Mouse (Mus musculus): Measurements from ENCODE around the gene Psapl1. TPM values are rescaled to one million over a fixed set of nuclear protein-coding genes. Genes with fewer than 3 reads are reported as not detected.

Gene Psapl1
- total and polyA plus RNA-seq, 3 experiments: not detected

DNA sequence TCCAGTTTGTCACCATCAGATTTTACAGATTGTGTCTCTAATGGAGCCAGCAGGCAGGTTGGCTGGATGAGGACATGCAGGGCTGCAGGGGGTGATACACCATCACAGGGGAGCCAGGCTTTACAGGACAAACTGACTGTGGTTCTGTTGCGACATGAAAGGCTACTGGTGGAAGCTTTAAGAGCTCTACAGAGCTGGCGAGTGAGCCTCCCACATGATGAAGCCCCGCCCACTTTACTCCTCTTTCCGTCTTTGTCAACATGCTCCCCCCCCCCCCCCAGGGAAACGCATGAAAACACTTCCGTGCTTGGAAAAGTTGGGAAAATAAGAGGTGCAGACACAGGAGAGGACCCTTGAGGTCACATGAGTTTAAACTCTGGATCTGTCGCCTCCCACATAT lies 25.6 kb upstream of the Psapl1 start:
- Histone ChIP-seq H3K4me3 (replicated peaks in 1 of 3; ENCODE audit: low read depth in 2 of 3, low read length in 2 of 3, poor library complexity in 1 of 3) (no peak overlapping the region), H3K79me2 (replicated peaks; ENCODE audit: control insufficient read depth, extremely low read depth, insufficient read depth, poor library complexity, severe bottlenecking) (no peaks in the 10 kb centered on the region), H3K4me2 (ENCODE audit: insufficient read depth, low read depth, poor library complexity, severe bottlenecking) (no peak overlapping the region), H3K27ac (ENCODE audit: insufficient read depth, low read depth) (no peak overlapping the region), H3K27me3 (replicated peaks) (peaks cover 43% of the 10 kb centered on the region), H3K4me1 (ENCODE audit: control insufficient read depth in 1 of 2, insufficient read depth in 2 of 2) (peaks cover 0 to 7% of the 10 kb centered on the region in 2 experiments; a peak in 2 of 4 replicates), H3K9ac (ENCODE audit: insufficient read depth, low read depth) (no peak overlapping the region), H3K36me3 (replicated peaks in 1 of 2; ENCODE audit: control insufficient read depth in 1 of 2, insufficient read depth in 1 of 2, low read length in 1 of 2) (no peaks in the 10 kb centered on the region), H3K9me3 (replicated peaks; ENCODE audit: low read length) (peaks cover 2% of the 10 kb centered on the region)
- DNase-seq (ENCODE audit: extremely low read depth): no peak
- dilution Hi-C loops (cut with MboI; ENCODE audit: extremely low pct_ligation_motif_present, extremely low pct_unique_long_range_greater_than_20kb, low sequenced_read_pairs): no loop called here
- TF ChIP-seq CHD2 (IDR thresholded peaks at IDR 0.05; ENCODE audit: low read length) (no peak), JUN (IDR thresholded peaks at IDR 0.05; ENCODE audit: insufficient read depth, low read depth, low read length) (no peak), ETS1 (conservative IDR thresholded peaks at IDR 0.05; ENCODE audit: low read depth, low read length) (no peak), E2F4 (IDR thresholded peaks at IDR 0.05; ENCODE audit: insufficient replicate concordance, low read depth, low read length) (no peak), HCFC1 (IDR thresholded peaks at IDR 0.05; ENCODE audit: low read depth, low read length) (no peak), ZNF384 (IDR thresholded peaks at IDR 0.05; ENCODE audit: low read depth, low read length) (no peak), GABPA (IDR thresholded peaks at IDR 0.05; ENCODE audit: insufficient replicate concordance, low read depth, low read length) (no peak), MAX (IDR thresholded peaks at IDR 0.05; ENCODE audit: low read length) (no peak), POLR2A (IDR thresholded peaks at IDR 0.05; ENCODE audit: low read depth, low read length) (no peak), RCOR1 (conservative IDR thresholded peaks at IDR 0.05; ENCODE audit: low read depth, low read length) (no peak), EP300 (IDR thresholded peaks at IDR 0.05; ENCODE audit: low read length) (no peak), ZKSCAN1 (IDR thresholded peaks at IDR 0.05; ENCODE audit: borderline replicate concordance, low read depth, low read length) (no peak), MEF2A (IDR thresholded peaks at IDR 0.05; ENCODE audit: borderline replicate concordance, low read depth, low read length) (no peak), MXI1 (IDR thresholded peaks at IDR 0.05; ENCODE audit: low read depth, low read length) (no peak), TCF12 (IDR thresholded peaks at IDR 0.05; ENCODE audit: low read depth, low read length) (no peak), UBTF (IDR thresholded peaks at IDR 0.05; ENCODE audit: low read depth, low read length) (no peak), SMC3 (IDR thresholded peaks at IDR 0.05; ENCODE audit: low read depth, low read length) (no peak), ZC3H11A (IDR thresholded peaks at IDR 0.05; ENCODE audit: low read depth, low read length) (no peak)
- in situ Hi-C loops (cut with MboI; ENCODE audit: low pct_ligation_motif_present, low pct_unique_long_range_greater_than_20kb, low sequenced_read_pairs): no loop called here

DNA sequence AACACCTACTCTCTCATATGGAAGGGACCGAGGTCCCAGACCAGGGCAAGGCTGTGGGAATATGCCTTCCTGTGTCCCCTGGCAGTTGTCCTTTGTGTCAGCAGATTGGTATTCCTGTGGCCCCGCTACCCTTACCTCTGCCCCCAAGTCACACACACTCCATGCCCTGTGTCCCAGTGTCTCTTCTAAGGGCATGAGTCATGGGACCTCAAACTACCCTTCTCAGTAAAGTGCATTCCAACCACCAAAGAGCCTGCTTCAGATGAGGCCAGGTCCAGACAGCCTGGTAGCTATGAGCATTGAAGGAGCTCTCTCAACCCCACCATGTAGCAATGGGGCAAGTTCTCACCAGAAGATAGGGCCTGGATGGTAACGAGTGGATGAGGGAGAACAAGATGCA lies 25.0 kb upstream of the Psapl1 start:
- Histone ChIP-seq H3K9ac (ENCODE audit: insufficient read depth, low read depth) (no peak overlapping the region), H3K27me3 (replicated peaks) (peaks cover 44% of the 10 kb centered on the region), H3K79me2 (replicated peaks; ENCODE audit: control insufficient read depth, extremely low read depth, insufficient read depth, poor library complexity, severe bottlenecking) (no peaks in the 10 kb centered on the region), H3K4me1 (ENCODE audit: control insufficient read depth in 1 of 2, insufficient read depth in 2 of 2) (peaks cover 0 to 7% of the 10 kb centered on the region in 2 experiments; a peak in 2 of 4 replicates), H3K4me2 (ENCODE audit: insufficient read depth, low read depth, poor library complexity, severe bottlenecking) (no peak overlapping the region), H3K4me3 (replicated peaks in 1 of 3; ENCODE audit: low read depth in 2 of 3, low read length in 2 of 3, poor library complexity in 1 of 3) (no peak overlapping the region), H3K27ac (ENCODE audit: insufficient read depth, low read depth) (no peak overlapping the region), H3K9me3 (replicated peaks; ENCODE audit: low read length) (peaks cover 3% of the 10 kb centered on the region), H3K36me3 (replicated peaks in 1 of 2; ENCODE audit: control insufficient read depth in 1 of 2, insufficient read depth in 1 of 2, low read length in 1 of 2) (no peaks in the 10 kb centered on the region)
- DNase-seq (ENCODE audit: extremely low read depth): no peak
- in situ Hi-C loops (cut with MboI; ENCODE audit: low pct_ligation_motif_present, low pct_unique_long_range_greater_than_20kb, low sequenced_read_pairs): no loop called here
- dilution Hi-C loops (cut with MboI; ENCODE audit: extremely low pct_ligation_motif_present, extremely low pct_unique_long_range_greater_than_20kb, low sequenced_read_pairs): no loop called here
- no peak for TF ChIP-seq TCF12 (IDR thresholded peaks at IDR 0.05; ENCODE audit: low read depth, low read length)
